Mouse (Mus musculus): ENCODE data around the gene Enpp6.

Enpp6 gene

DNA sequence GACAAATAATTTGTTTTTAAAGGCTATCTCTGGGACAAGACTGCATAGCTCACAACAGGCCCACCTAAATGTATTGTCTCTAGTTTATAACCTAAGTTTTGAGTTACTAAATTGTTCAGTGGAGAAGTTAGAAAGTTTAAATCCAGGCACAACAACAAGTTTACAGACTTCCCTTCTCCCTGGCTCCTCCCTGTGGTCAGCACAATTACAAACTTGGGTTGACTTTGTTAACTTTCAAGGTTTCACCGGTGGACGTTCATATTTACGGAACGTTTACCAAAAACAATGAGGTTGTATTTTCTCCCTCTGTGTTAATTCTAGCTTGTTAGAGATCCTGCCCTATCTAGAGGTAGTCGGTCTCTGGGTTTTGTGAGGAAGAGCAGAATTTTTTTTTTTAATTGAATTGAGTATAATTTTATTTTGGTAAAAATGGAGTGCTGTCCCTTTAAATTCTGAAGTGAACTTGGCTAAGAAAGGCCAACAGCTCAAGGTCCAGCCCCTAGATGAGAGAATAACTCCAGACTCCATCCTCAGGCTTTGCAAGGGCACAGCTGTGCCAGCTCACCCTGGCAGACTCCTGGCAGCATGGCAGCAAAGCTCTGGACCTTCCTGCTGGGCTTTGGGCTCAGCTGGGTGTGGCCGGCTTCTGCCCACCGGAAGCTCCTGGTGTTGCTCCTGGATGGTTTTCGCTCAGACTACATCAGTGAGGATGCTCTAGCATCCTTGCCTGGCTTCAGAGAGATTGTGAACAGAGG lies at the start of gene Enpp6:
Gene Enpp6, plus strand, starts transcription at position 502 of the 755 bp plus-strand sequence.
- no peak for DNase-seq (ENCODE audit: low spot score in 2 of 2)

- no peak for DNase-seq (ENCODE audit: low spot score in 2 of 2)
These were observed 48.5 kb upstream of the Enpp6 start for GRCm38 (mm10) chr8:46938218-46938617.

DNA sequence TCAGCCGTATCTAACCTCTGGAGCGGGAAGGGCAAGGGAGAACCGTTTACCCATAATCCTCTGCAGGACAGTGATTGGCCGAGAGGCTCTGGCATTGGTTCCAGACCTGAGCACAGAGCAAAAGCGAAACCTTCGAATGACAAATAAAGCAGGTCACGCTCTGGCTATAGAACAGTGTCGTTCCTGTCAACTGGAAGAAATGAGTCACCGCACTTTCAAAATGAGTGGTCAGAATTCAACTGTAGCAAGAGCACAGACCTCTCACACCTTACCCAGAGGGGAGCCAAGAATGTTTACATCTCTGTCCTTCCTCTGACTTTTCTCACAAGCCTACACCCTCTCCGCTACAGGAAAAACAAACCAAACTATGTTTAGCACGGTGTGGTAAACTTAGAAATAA lies 45.4 kb upstream of the Enpp6 start:
- DNase-seq (ENCODE audit: low spot score in 2 of 2), result no peak

DNA sequence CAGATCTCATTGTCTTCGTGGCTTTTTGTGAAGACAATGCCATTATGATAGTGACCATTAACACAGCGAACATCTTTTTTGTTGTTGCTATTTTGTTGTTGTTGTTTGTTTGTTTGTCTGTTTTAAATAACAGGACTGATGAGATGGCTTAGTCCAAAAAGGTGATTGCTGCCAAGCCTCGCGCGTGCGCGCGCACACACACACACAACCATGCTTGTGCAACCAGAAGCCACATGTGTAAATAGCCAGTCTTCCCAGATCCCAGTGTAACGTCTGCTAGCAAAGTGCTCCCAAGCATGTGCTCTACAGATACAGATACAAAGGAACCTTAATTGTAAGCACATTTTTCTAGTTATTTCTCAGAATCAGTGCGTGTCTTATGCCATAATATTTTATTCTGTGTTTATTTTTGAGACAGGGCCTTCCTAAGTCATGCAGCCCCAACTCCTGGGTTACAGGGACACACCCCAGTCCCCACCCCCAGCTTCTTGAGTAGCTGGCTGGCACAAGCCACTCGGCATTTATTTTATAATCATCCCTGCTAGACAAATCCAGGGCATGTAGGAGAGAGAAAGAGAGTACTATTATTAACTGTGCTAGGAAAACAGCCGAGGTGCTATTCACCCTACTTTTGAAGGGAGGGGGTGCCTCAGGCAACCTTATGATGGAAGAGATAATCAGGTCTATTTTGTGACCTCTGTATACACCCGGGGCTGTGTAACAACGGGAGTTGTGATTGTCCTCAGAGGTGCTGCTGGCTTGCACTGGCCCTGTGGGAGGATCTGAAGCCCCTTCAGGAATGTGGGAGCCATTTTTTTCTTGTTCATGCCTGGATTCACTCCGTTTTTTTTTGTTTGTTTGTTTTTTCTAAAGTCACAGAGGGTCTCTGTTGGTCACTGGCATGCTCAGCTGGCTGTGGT lies 44.7 kb upstream of the Enpp6 start:
- no peak for DNase-seq (ENCODE audit: low spot score in 2 of 2)

DNA sequence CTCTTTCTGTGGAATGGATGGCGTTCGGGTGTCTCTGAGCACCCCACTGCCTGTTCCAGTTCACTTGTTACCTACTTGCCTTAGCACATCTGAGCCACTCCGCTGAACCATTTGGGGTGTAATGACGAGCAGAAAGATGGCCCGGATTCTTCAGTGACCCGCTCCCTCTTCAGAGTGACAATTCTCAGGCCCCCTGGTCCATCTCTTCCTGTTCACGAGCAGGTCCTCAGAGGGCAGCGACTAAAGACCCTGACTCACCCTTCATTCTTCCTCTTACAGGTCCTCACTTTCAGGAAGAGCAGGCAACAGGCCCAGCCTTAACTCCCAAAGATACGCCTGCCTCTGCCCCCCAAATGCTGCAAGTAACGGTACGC lies 44.0 kb upstream of the Enpp6 start:
- no peak for DNase-seq (ENCODE audit: low spot score in 2 of 2)

DNA sequence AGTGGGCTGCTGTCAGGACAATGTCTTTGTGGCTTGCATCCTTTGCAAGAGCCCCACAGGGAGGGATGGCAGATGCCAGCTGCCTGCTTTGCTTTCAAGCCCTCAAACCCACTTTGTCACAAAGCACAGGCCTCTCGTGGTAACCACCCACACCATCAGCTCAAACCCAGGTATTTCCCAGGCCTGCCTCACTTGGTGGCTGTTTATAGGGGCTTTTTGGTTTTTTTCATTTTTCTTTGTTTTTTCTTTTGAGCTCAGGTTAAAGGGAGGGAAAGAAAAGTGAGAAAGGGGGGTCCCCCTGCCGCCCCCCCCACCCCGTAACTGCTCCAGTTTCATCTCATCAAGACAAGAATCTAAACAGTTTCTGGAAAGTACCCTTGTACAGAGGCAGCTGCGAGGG lies 43.4 kb upstream of the Enpp6 start:
- no peak for DNase-seq (ENCODE audit: low spot score in 2 of 2)

GRCm38 (mm10) chr8:46946181-46946580 lies 40.5 kb upstream of the Enpp6 start:
- DNase-seq (ENCODE audit: low spot score in 2 of 2), result no peak

- no peak for DNase-seq (ENCODE audit: low spot score in 2 of 2)
These were observed 38.5 kb upstream of the Enpp6 start for GRCm38 (mm10) chr8:46948091-46948757.

DNA sequence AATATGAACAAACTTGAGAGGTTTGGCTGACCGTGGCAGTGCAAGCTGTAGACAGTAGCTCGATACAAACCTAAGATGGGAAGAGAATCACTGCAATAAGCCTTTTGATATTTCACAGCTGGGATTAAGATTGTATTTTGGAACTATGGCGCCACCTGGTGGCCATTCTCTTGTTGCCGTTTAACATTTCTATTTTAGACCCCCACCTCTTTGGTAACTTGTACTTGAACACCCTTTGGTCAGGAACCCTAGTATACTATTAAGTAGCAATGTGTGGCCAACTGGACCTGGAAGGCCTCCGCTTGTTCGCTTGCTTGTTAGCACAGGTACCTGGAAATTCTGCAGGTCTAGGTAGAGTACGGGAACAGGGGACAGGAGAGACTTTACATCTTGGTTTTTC lies 33.2 kb upstream of the Enpp6 start:
- peak; percentile 62 to 68 for DNase-seq (ENCODE audit: low spot score in 2 of 2)

- no peak for DNase-seq (ENCODE audit: low spot score in 2 of 2)
These were observed 23.9 kb upstream of the Enpp6 start for GRCm38 (mm10) chr8:46962630-46963427.

GRCm38 (mm10) chr8:46963619-46964145 lies 23.0 kb upstream of the Enpp6 start:
- DNase-seq (ENCODE audit: low spot score in 2 of 2), result no peak

GRCm38 (mm10) chr8:46965812-46966211 lies 20.9 kb upstream of the Enpp6 start:
- no peak for DNase-seq (ENCODE audit: low spot score in 2 of 2)

GRCm38 (mm10) chr8:46968721-46969120 lies 18.0 kb upstream of the Enpp6 start:
- no peak for DNase-seq (ENCODE audit: low spot score in 2 of 2)

- no peak for DNase-seq (ENCODE audit: low spot score in 2 of 2)
These were observed 17.3 kb upstream of the Enpp6 start for GRCm38 (mm10) chr8:46969386-46969785.

DNA sequence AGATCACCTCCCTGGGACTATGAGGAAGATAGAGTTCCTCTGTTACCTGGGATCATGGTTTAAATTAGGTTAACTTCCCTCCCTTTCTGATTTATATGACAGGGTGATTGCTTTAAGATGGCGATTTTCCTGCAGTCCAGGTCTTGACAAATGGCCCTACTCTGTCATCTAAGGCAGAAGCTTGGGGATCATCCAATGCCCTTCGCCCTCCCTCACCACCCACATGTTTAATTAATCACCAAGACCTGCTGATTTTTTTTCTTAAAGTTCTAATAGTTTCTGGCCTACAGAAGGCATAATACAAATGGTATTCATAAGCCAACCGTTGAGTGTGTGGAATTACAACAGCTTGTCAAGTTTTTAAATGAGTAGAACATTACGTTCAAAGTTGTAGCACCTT lies 9.3 kb upstream of the Enpp6 start:
- DNase-seq (ENCODE audit: low spot score in 2 of 2), result no peak

DNA sequence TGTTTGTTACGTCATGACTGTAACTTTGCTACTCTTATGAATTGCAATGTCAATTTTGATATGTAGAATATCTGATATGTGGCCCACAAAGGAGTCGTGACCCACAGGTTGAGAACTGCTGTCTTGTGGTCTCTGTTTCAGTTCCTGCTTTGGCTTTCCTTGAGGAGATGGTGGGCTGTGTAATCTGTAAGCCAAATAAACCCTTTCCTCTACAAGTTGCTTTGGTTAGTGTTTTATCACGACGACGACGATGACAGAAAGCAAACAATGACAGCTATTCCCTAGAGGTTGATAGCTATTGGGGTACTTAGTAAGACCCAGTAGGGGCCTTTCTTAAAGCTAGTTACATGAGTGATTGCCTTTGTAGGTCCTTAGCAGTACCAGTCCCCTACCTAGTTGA lies 4.5 kb upstream of the Enpp6 start:
- no peak for DNase-seq (ENCODE audit: low spot score in 2 of 2)

DNA sequence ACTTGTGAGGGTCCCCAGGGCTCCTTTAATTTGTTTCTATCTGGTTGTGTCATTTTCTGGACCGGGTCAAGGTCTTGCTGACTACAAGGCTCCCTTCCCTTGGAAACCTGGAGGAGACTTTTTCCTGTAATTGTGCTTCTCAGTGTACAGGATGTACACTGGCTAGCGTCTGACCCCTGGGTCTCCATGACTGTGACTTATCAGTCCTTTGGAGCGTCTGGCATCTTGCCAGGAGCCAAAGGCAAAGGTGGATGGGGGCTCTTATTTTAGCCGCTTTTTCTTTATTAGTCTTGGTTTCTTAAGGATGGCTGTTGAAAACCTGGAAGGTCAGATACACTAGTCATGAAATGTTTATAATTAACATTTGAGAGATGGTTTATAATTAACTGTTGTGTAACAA lies 3.9 kb upstream of the Enpp6 start:
- DNase-seq (ENCODE audit: low spot score in 2 of 2), result no peak

- DNase-seq (ENCODE audit: low spot score in 2 of 2), result no peak
These were observed 2.0 kb upstream of the Enpp6 start for GRCm38 (mm10) chr8:46984647-46985046.

- DNase-seq (ENCODE audit: low spot score in 2 of 2), result no peak
These were observed 1.7 kb downstream of the Enpp6 start for GRCm38 (mm10) chr8:46988366-46988765.

- no peak for DNase-seq (ENCODE audit: low spot score in 2 of 2)
These were observed 4.4 kb downstream of the Enpp6 start for GRCm38 (mm10) chr8:46991081-46991480.

GRCm38 (mm10) chr8:46992579-46992978 lies 5.9 kb downstream of the Enpp6 start:
- no peak for DNase-seq (ENCODE audit: low spot score in 2 of 2)
